8 mouse cellular contexts compared by ENCODE assay signal in the genomic region with DNA sequence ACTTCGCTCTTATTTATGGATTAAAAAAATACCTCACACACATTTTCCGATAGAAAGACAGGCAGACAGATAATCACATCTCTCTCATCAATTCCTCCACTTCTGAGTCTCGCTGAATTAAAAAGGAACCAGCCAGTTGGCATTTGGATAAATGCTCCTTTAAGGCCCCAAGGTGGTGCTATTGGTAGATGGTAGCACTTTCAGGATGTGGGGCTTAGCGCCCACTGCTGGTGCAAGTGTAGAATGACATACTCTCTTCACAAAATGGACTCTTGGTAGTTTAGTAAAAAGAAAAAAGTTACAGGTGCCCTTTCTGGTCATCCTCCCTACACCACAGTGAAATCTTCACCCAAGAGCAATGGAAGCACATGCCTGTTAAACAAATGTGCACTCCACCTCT. TPM values are rescaled to one million over a fixed set of nuclear protein-coding genes. Genes with fewer than 3 reads are reported as not detected.
DNase-seq lines count a peak whose midpoint lies in the region; ATAC-seq lines count a peak whose summit lies in the region.

No protein-coding gene starts in this region.

- no peak overlapping the region for H3K4me2 ChIP-seq in hindbrain, embryonic 16.5 days (ENCODE audit: low read length)

- no peaks in the 10 kb centered on the region for H3K27me3 ChIP-seq in hindbrain, embryonic 10.5 days (ENCODE audit: insufficient read depth, poor library complexity, severe bottlenecking)
- no peaks in the 10 kb centered on the region for H3K27me3 ChIP-seq in hindbrain, embryonic 16.5 days (replicated peaks; ENCODE audit: control insufficient read depth, insufficient read depth, low read length)

- H3K9me3 ChIP-seq in hindbrain, embryonic 10.5 days: no peaks in the 10 kb centered on the region
- no peaks in the 10 kb centered on the region for H3K9me3 ChIP-seq in hindbrain, embryonic 16.5 days (ENCODE audit: control insufficient read depth, low read length)

- H3K9ac ChIP-seq in hindbrain, embryonic 16.5 days (ENCODE audit: low read depth, low read length): no peak overlapping the region

- H3K4me1 ChIP-seq in hindbrain, embryonic 10.5 days (replicated peaks): no peaks in the 10 kb centered on the region
- H3K4me1 ChIP-seq in hindbrain, embryonic 16.5 days (ENCODE audit: control insufficient read depth, insufficient read depth, low read depth, low read length): no peaks in the 10 kb centered on the region

- ATAC-seq in hindbrain, embryonic 16.5 days: no peak
- peak; percentile 99 for ATAC-seq in megakaryocyte progenitor cell, adult 5-6 weeks (replicated peaks; ENCODE audit: poor library complexity)

- H3K36me3 ChIP-seq in hindbrain, embryonic 10.5 days: no peaks in the 10 kb centered on the region
- no peaks in the 10 kb centered on the region for H3K36me3 ChIP-seq in hindbrain, embryonic 16.5 days (ENCODE audit: control insufficient read depth, insufficient read depth, low read length)

- WGBS in hindbrain, embryonic 10.5 days: 20% methylated on average over 4 of the region's 4 CpGs
- WGBS in hindbrain, embryonic 16.5 days: 23% methylated on average over 4 of the region's 4 CpGs

- DNase-seq in hindbrain, embryonic 10.5 days (ENCODE audit: low spot score): peak; percentile 59
- peak; percentile 7 for DNase-seq in MN1 (ENCODE audit: low spot score)
- peak; percentile 20 for DNase-seq in cerebellum, adult 9-11 months
- DNase-seq in frontal cortex, postnatal 14 days (ENCODE audit: low spot score in 2 of 2): peak; percentile 34 to 45
- DNase-seq in layer of hippocampus, postnatal 10 days (ENCODE audit: low spot score in 2 of 2): peak; percentile 67 to 69
- DNase-seq in testis, postnatal 14 days (ENCODE audit: low spot score): peak; percentile 30

- no peak overlapping the region for H3K27ac ChIP-seq in hindbrain, embryonic 10.5 days
- no peak overlapping the region for H3K27ac ChIP-seq in hindbrain, embryonic 16.5 days (ENCODE audit: low read depth, low read length)

- no peak overlapping the region for H3K4me3 ChIP-seq in hindbrain, embryonic 10.5 days
- no peak overlapping the region for H3K4me3 ChIP-seq in hindbrain, embryonic 16.5 days (ENCODE audit: low read length)

RNA-seq across cellular contexts. Expression of gene Arnt2, which starts 37.1 kb away (rescaled TPM):
- polyA plus RNA-seq in hindbrain, embryonic 10.5 days (2016; fragmentation: Nextera tagmentation; extraction: Ambion mirVana): 22.6 and 30.1 TPM in 2 replicates
- 53.8 and 72.4 TPM in 2 replicates for polyA plus RNA-seq in hindbrain, embryonic 16.5 days (2015; fragmentation: Nextera tagmentation; extraction: Ambion mirVana)
- total RNA-seq in layer of hippocampus, postnatal 10 days (2021): 100 to 1,000 TPM; 160 to 172 TPM
- not detected in 2 replicates for total RNA-seq in megakaryocyte progenitor cell, adult 5-6 weeks (2015)
- total RNA-seq in megakaryocyte progenitor cell, adult 5-6 weeks (2017): not detected in 2 replicates

Comparison
In these comparisons a context has a peak if more than half of its experiments do, and no peak if none do; other contexts are left out.
1. DNase-seq: peak in every context shown above with its lines; median percentile 68 in layer of hippocampus, postnatal 10 days; 59 in hindbrain, embryonic 10.5 days; 40 in frontal cortex, postnatal 14 days; 30 in testis, postnatal 14 days; 20 in cerebellum, adult 9-11 months; 7 in MN1.
2. RNA of gene Arnt2, which starts 37.1 kb away (total RNA-seq): 160 to 172 TPM in layer of hippocampus, postnatal 10 days; not detected in megakaryocyte progenitor cell, adult 5-6 weeks; every median in the first group is over 100 times any median in the second.